Mouse (Mus musculus): Measurements from ENCODE around the gene Fgfr2. TPM values are rescaled to one million over a fixed set of nuclear protein-coding genes. Genes with fewer than 3 reads are reported as not detected.
"Not testable (repeated sequence)": the region's sequence is repeated elsewhere in the genome, so short reads cannot be mapped to it uniquely, and the experiment has no call there.

Gene Fgfr2
- polyA plus RNA-seq, 1 experiment from 2014 or later: 169 TPM

- ATAC-seq (ENCODE audit: insufficient number of reproducible peaks, insufficient read depth, low FRiP score, low read depth): no peak
- no peak overlapping the region for H3K27ac ChIP-seq (ENCODE audit: low read length)
- WGBS: 83% methylated on average over 3 of the region's 3 CpGs
- 0 out of 2 replicates have a peak, but pooled peaks cover 3% of the 10 kb centered on the region for H3K4me1 ChIP-seq (ENCODE audit: control insufficient read depth, insufficient read depth, low read length)
- no peaks in the 10 kb centered on the region for H3K36me3 ChIP-seq (ENCODE audit: control insufficient read depth, insufficient read depth, low read length)
- no peak overlapping the region for H3K9ac ChIP-seq (replicated peaks; ENCODE audit: low read depth, low read length)
- H3K9me3 ChIP-seq (ENCODE audit: control insufficient read depth, low read depth, low read length): no peaks in the 10 kb centered on the region
- H3K4me3 ChIP-seq (ENCODE audit: low read depth, low read length): no peak overlapping the region
- no peaks in the 10 kb centered on the region for H3K27me3 ChIP-seq (ENCODE audit: control insufficient read depth, insufficient read depth, low read length)
- H3K4me2 ChIP-seq (replicated peaks; ENCODE audit: low read depth, low read length): no peak overlapping the region
Observed at GRCm38 (mm10) chr7:130600074-130600473, 2523.1 kb downstream of the Fgfr2 start.

DNA sequence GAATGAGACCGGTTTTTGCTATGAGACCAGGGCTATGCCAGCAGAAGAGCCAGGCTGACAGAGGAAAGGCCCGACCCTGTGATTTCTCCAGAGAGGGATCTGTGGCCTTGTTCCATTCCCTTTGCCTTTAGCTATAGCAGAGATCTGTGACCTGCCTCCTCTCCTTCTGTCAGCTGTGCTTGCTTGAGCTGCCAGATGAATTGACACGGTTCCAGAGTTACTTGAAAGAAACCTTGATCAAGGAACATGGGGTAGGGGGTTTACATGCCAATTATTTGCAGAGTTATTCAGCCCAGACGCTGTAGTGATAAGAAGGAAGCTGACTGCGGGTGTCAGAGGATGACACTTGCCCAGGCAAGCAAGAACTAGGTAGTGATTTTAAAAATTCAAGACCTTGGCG is 2525.6 kb downstream of the Fgfr2 start:
- no peak overlapping the region for H3K27ac ChIP-seq (ENCODE audit: low read length)
- H3K4me2 ChIP-seq (replicated peaks; ENCODE audit: low read depth, low read length): no peak overlapping the region
- 72% methylated on average over 6 of the region's 6 CpGs for WGBS
- H3K9ac ChIP-seq (replicated peaks; ENCODE audit: low read depth, low read length): no peak overlapping the region
- H3K27me3 ChIP-seq (ENCODE audit: control insufficient read depth, insufficient read depth, low read length): no peaks in the 10 kb centered on the region
- no peak overlapping the region for H3K4me3 ChIP-seq (ENCODE audit: low read depth, low read length)
- no peaks in the 10 kb centered on the region for H3K9me3 ChIP-seq (ENCODE audit: control insufficient read depth, low read depth, low read length)
- no peaks in the 10 kb centered on the region for H3K36me3 ChIP-seq (ENCODE audit: control insufficient read depth, insufficient read depth, low read length)
- 0 out of 2 replicates have a peak, but pooled peaks cover 3% of the 10 kb centered on the region for H3K4me1 ChIP-seq (ENCODE audit: control insufficient read depth, insufficient read depth, low read length)
- ATAC-seq (ENCODE audit: insufficient number of reproducible peaks, insufficient read depth, low FRiP score, low read depth): no peak

DNA sequence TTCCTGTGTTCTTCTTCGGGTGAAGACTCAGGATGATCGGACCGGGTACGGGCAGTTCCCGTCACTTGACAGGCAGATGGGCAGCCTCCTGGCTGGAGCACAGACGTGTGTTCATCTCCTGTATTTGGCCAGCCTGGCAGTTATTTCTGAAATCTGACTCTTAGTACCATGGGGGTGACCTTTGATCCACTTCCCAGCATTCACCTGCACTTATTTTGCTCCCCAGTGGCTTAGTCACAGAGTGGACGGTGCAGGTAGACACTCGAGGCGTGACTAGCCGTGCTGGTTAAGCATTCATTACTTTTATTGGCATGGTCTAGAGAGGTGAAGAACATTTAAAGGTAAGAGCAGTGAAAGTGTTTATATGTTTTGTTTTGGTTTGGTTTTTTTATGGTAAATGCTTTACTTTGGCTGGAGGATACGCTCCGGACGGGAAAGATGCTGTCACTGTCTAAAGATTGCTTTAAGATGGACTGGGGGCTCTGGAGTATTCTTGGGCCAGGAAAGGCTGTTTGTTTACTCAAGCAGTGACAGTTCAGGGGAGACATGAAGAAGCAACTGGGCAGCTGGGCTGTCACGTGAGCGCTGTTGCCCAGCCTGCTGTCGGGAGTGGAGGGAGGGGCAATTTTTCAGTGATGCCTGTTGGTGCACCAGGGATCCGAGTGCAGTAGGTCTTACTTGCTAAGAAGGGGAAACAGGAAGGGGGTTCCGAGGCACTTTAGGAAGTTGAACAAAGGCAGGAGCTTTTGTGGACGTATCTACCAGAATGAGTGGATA is 2526.9 kb downstream of the Fgfr2 start:
- H3K9ac ChIP-seq (replicated peaks; ENCODE audit: low read depth, low read length); H3K4me3 ChIP-seq (ENCODE audit: low read depth, low read length); H3K9me3 ChIP-seq (ENCODE audit: control insufficient read depth, low read depth, low read length); H3K27me3 ChIP-seq (ENCODE audit: control insufficient read depth, insufficient read depth, low read length); H3K36me3 ChIP-seq (ENCODE audit: control insufficient read depth, insufficient read depth, low read length); H3K4me1 ChIP-seq (ENCODE audit: control insufficient read depth, insufficient read depth, low read length); ATAC-seq (ENCODE audit: insufficient number of reproducible peaks, insufficient read depth, low FRiP score, low read depth); H3K27ac ChIP-seq (ENCODE audit: low read length); H3K4me2 ChIP-seq (replicated peaks; ENCODE audit: low read depth, low read length): not testable (repeated sequence)
- WGBS: 28% methylated on average over 9 of the region's 19 CpGs

GRCm38 (mm10) chr7:130593375-130594239 is 2529.5 kb downstream of the Fgfr2 start:
- 68% methylated on average over 6 of the region's 11 CpGs for WGBS
- ATAC-seq (ENCODE audit: insufficient number of reproducible peaks, insufficient read depth, low FRiP score, low read depth): not testable (repeated sequence)

GRCm38 (mm10) chr7:130592975-130593374 is 2530.2 kb downstream of the Fgfr2 start:
- not testable (repeated sequence) for H3K4me2 ChIP-seq (replicated peaks; ENCODE audit: low read depth, low read length); H3K9me3 ChIP-seq (ENCODE audit: control insufficient read depth, low read depth, low read length); H3K27ac ChIP-seq (ENCODE audit: low read length); H3K4me3 ChIP-seq (ENCODE audit: low read depth, low read length); ATAC-seq (ENCODE audit: insufficient number of reproducible peaks, insufficient read depth, low FRiP score, low read depth); H3K4me1 ChIP-seq (ENCODE audit: control insufficient read depth, insufficient read depth, low read length); H3K27me3 ChIP-seq (ENCODE audit: control insufficient read depth, insufficient read depth, low read length); H3K9ac ChIP-seq (replicated peaks; ENCODE audit: low read depth, low read length); H3K36me3 ChIP-seq (ENCODE audit: control insufficient read depth, insufficient read depth, low read length)
- WGBS: no CpG with 5 or more reads among the region's 11 CpGs

More at GRCm38 (mm10) chr7:130593375-130594239, 2529.5 kb downstream of the Fgfr2 start:
- not testable (repeated sequence) for H3K9me3 ChIP-seq (ENCODE audit: control insufficient read depth, low read depth, low read length); H3K27ac ChIP-seq (ENCODE audit: low read length); H3K36me3 ChIP-seq (ENCODE audit: control insufficient read depth, insufficient read depth, low read length); H3K27me3 ChIP-seq (ENCODE audit: control insufficient read depth, insufficient read depth, low read length); H3K4me1 ChIP-seq (ENCODE audit: control insufficient read depth, insufficient read depth, low read length); H3K4me2 ChIP-seq (replicated peaks; ENCODE audit: low read depth, low read length); H3K4me3 ChIP-seq (ENCODE audit: low read depth, low read length); H3K9ac ChIP-seq (replicated peaks; ENCODE audit: low read depth, low read length)

DNA sequence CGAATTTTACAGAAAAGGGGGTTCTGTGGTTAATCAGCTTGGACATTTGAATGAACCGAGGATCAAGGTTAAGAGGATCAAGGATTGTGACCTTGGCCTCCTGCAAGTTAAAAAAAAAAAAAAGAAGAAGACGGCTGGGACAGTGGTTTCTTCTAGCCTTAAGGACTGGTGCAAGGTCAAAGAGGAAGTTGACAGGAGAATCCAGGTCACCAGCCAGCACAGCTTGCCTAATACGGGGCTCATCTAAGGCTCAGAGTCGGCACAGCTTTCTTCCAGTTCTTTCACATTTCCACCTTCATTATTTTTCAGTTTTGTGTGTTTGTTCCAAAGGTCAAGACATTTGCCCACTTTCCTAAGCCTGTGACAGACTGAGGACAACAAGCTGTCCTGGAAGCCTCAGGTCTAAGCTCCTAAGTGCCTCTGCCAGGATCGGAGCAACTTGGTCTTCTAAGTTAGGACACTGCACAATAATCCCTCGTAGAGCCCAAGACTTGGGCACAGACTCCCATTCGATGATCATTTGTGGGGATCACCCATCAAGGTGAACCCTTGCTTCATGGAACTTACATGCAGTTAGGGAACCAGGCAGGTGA is 2532.2 kb downstream of the Fgfr2 start:
- 53% methylated on average over 8 of the region's 8 CpGs for WGBS

DNA sequence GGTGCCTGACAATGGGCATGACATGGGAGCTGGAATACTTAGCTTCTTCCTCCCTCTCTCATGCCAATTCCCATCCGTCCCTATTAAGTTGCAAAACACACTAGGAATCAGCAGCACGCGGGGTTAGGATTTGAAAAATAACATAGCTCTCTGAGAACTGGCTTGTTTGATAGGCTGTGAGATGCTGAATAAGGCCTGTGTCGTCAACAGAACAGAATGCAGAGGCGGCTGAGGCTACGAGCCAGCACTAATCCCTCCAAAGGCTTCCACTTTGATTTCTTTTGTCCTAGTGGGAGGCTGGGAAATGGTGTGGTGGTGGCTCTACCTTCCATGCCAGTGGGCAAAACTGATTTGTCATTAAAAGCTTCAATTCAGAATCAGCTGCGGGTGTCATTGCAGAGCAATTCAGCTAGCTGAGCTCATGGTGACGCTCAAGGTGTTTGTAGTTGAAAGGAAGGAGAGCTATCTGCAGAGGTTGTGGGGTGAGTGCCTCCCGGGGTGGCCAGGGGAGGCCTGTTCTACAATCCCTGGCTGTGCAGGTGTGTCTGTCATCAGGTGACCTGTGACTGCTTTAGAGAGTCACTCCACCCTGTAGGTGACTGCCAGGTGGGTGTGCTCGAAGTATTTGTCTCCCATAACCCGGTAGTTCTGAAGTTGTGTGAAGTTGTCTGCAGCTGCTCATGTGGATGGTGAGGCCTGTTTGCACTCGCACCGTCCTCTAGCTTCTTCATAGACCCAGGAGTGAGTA is 2532.9 kb downstream of the Fgfr2 start:
- H3K4me1 ChIP-seq (ENCODE audit: control insufficient read depth, insufficient read depth, low read length): no peaks in the 10 kb centered on the region; the same call in 1 of the 2 replicates
- H3K4me2 ChIP-seq (replicated peaks; ENCODE audit: low read depth, low read length): no peak overlapping the region
- H3K27ac ChIP-seq (ENCODE audit: low read length): no peak overlapping the region; the same call in 1 of the 2 replicates
- H3K27me3 ChIP-seq (ENCODE audit: control insufficient read depth, insufficient read depth, low read length): no peaks in the 10 kb centered on the region
- no peak for ATAC-seq (ENCODE audit: insufficient number of reproducible peaks, insufficient read depth, low FRiP score, low read depth)
- H3K9me3 ChIP-seq (ENCODE audit: control insufficient read depth, low read depth, low read length): no peaks in the 10 kb centered on the region
- 55% methylated on average over 13 of the region's 13 CpGs for whole genome bisulfite sequencing
- H3K4me3 ChIP-seq (ENCODE audit: low read depth, low read length): no peak overlapping the region
- no peaks in the 10 kb centered on the region for H3K36me3 ChIP-seq (ENCODE audit: control insufficient read depth, insufficient read depth, low read length)
- no peak overlapping the region for H3K9ac ChIP-seq (replicated peaks; ENCODE audit: low read depth, low read length)

More for the DNA sequence above, 2532.2 kb downstream of the Fgfr2 start:
- H3K4me1 ChIP-seq (ENCODE audit: control insufficient read depth, insufficient read depth, low read length): no peaks in the 10 kb centered on the region; the same call in 1 of the 2 replicates
- ATAC-seq (ENCODE audit: insufficient number of reproducible peaks, insufficient read depth, low FRiP score, low read depth): no peak
- no peaks in the 10 kb centered on the region for H3K27me3 ChIP-seq (ENCODE audit: control insufficient read depth, insufficient read depth, low read length)
- H3K9me3 ChIP-seq (ENCODE audit: control insufficient read depth, low read depth, low read length): no peaks in the 10 kb centered on the region
- no peak overlapping the region for H3K4me3 ChIP-seq (ENCODE audit: low read depth, low read length)
- no peak overlapping the region for H3K27ac ChIP-seq (ENCODE audit: low read length)
- no peaks in the 10 kb centered on the region for H3K36me3 ChIP-seq (ENCODE audit: control insufficient read depth, insufficient read depth, low read length)
- H3K9ac ChIP-seq (replicated peaks; ENCODE audit: low read depth, low read length): no peak overlapping the region
- H3K4me2 ChIP-seq (replicated peaks; ENCODE audit: low read depth, low read length): no peak overlapping the region

All from stomach, embryonic 14.5 days (tissue).